Mouse (Mus musculus): Measurements from ENCODE around the gene Bhlhb9.

DNA sequence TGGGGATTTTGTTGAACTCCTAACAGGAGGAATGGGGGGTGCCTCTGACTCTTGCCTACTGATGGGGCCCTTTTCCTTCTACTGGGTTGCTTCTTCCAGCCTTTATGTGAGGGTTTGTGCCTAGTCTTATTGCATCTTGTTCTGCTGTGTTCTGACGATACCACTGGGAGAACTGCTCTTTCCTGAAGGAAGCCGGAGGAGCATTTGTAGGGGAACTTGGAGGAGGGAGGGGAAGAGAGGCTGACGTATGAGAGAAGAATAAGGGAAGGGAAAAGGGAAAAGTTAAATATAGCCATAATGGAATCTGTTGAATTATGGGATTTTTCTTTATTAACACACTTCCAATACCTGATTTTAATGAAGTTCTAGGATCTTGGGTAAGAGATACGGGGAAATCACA is 119.2 kb downstream of the Bhlhb9 start:
- no peak for TF ChIP-seq CTCF (IDR thresholded peaks at IDR 0.05; ENCODE audit: low read depth)
- no peak for TF ChIP-seq EP300 (IDR thresholded peaks at IDR 0.05; ENCODE audit: low read depth)

Data from liver, embryonic 14.5 days (tissue).